Mouse (Mus musculus): ENCODE data around the gene Myd88. TPM values are rescaled to one million over a fixed set of nuclear protein-coding genes. Genes with fewer than 3 reads are reported as not detected.
A peak's percentile ranks its signal among the peaks of the same experiment; 100 is the strongest.

The Myd88 gene
- polyA plus RNA-seq, 1 experiment from 2014 or later, result 4.5 TPM

- peak within 1 kb of the TSS; percentile 84 for H3K4me3 ChIP-seq (replicated peaks)
- WGBS, result 1% methylated on average over 43 of the region's 43 CpGs
- peaks cover 18% of the 10 kb centered on the region for H3K36me3 ChIP-seq
- no peaks in the 10 kb centered on the region for H3K9me3 ChIP-seq
- peak within 1 kb of the TSS; percentile 88 for H3K27ac ChIP-seq
- H3K4me2 ChIP-seq (replicated peaks), result peak within 1 kb of the TSS; percentile 76
- H3K27me3 ChIP-seq, result peaks cover 21% of the 10 kb centered on the region
- no peak for ATAC-seq
- peak within 1 kb of the TSS; percentile 59 for H3K9ac ChIP-seq (replicated peaks)
- H3K4me1 ChIP-seq (replicated peaks), result peaks cover 36% of the 10 kb centered on the region
Measured at GRCm38 (mm10) chr9:119339558-119340211, 1.5 kb downstream of the Myd88 start, which contains the start of gene Acaa1a. Gene Acaa1a, plus strand, starts transcription at chr9:119339676.

DNA sequence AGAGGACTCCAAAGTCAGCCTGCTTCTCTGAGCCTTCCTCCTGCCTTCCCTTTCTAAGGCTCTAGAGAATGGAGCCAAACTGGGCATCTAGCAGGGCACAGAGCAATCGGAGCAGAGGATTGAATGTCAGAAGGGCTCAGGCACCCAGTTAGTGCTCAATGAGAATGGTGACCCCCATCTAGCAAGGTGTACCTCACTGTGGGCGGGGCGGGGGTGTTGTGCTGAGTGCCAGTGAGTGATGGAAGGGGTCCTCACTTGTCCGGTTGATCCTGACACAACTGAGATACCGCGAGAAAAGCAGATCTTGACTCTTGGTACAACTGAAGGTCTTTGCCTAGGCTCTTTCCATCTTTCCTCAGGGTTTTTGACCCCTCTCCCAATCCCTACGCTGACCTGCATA lies 2.1 kb downstream of the Myd88 start:
- WGBS, result 60% methylated on average over 7 of the region's 7 CpGs
- H3K4me1 ChIP-seq (replicated peaks), result peaks cover 36% of the 10 kb centered on the region
- ATAC-seq, result no peak
- H3K27ac ChIP-seq, result no peak overlapping the region
- peak overlapping the region; percentile 76 for H3K4me2 ChIP-seq (replicated peaks)
- no peaks in the 10 kb centered on the region for H3K9me3 ChIP-seq
- H3K4me3 ChIP-seq (replicated peaks), result peak overlapping the region; percentile 84
- H3K36me3 ChIP-seq, result peaks cover 12% of the 10 kb centered on the region
- H3K27me3 ChIP-seq, result peaks cover 21% of the 10 kb centered on the region
- H3K9ac ChIP-seq (replicated peaks), result no peak overlapping the region

- no peak overlapping the region for H3K4me2 ChIP-seq (replicated peaks)
- no peak overlapping the region for H3K9ac ChIP-seq (replicated peaks)
- H3K27me3 ChIP-seq, result peaks cover 21% of the 10 kb centered on the region
- no peak overlapping the region for H3K27ac ChIP-seq
- no peak overlapping the region for H3K4me3 ChIP-seq (replicated peaks)
- peaks cover 35% of the 10 kb centered on the region for H3K4me1 ChIP-seq (replicated peaks)
- 95% methylated on average over 3 of the region's 3 CpGs for WGBS
- H3K9me3 ChIP-seq, result no peaks in the 10 kb centered on the region
- no peak for ATAC-seq
- H3K36me3 ChIP-seq, result peaks cover 4% of the 10 kb centered on the region
Measured at GRCm38 (mm10) chr9:119338350-119338749, 2.9 kb downstream of the Myd88 start.

DNA sequence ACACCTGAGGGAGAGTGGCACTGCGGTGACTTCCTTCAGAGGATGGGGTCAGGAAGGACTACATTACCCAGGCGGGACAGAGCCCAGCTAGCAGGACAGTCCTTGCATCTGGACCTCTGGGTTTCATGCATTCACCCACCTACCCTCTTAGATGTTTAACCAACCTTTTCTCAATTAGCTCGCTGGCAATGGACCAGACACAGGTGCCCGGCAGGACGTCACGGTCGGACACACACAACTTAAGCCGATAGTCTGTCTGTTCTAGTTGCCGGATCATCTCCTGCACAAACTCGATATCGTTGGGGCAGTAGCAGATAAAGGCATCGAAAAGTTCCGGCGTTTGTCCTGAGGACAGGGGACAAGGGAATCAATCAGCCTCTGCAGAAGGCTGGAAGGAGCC lies 3.4 kb downstream of the Myd88 start:
- no peak overlapping the region for H3K4me3 ChIP-seq (replicated peaks)
- H3K9me3 ChIP-seq, result no peaks in the 10 kb centered on the region
- H3K9ac ChIP-seq (replicated peaks), result no peak overlapping the region
- peaks cover 21% of the 10 kb centered on the region for H3K27me3 ChIP-seq
- H3K4me1 ChIP-seq (replicated peaks), result peaks cover 30% of the 10 kb centered on the region
- H3K36me3 ChIP-seq, result no peaks in the 10 kb centered on the region
- no peak overlapping the region for H3K4me2 ChIP-seq (replicated peaks)
- no peak for ATAC-seq
- 92% methylated on average over 14 of the region's 14 CpGs for WGBS
- no peak overlapping the region for H3K27ac ChIP-seq

DNA sequence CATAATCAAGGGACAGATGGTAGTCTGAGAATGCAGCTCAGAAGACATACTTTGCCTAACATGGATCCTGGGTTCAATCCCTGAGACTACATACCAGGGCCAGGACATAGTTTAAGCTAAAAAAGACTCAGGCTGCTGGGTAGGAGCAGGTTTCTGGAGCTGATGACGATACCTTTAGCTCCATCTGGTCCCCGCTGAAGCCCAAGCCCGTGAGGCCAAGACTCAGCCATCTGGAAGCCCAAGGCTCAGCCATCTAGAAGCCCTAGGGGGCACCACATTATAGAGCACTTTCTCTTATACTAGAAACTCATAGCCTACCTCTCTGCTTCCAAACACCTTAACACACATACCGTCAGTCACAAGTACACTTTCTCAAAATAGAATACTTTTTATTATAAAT lies 5.6 kb downstream of the Myd88 start:
- 91% methylated on average over 4 of the region's 4 CpGs for WGBS
- H3K36me3 ChIP-seq, result no peaks in the 10 kb centered on the region

DNA sequence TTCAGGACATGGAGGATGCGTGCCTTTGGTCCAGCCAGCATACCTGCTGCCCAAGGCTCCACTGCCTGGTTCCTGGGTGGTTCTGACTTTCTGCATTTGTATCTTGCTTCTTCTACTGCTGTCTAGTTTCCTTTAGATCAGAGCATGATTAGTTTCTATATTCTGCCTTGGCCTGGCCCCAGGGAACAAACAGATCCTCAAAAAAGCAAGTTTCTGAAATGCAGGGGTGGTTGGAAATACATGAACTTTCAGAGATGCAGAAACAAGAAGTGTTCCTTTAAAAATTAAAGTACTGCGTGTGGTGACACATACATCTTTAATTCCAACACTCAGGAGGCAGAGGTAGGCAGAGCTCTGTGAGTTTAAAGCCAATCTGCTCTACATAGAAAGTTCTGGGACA lies 6.4 kb downstream of the Myd88 start:
- no peak overlapping the region for H3K27ac ChIP-seq
- H3K36me3 ChIP-seq, result no peaks in the 10 kb centered on the region
- H3K4me3 ChIP-seq (replicated peaks), result no peak overlapping the region
- no peaks in the 10 kb centered on the region for H3K9me3 ChIP-seq
- ATAC-seq, result no peak
- peaks cover 17% of the 10 kb centered on the region for H3K27me3 ChIP-seq
- H3K4me1 ChIP-seq (replicated peaks), result peaks cover 9% of the 10 kb centered on the region
- H3K9ac ChIP-seq (replicated peaks), result no peak overlapping the region
- WGBS, result 88% methylated on average over 2 of the region's 2 CpGs
- H3K4me2 ChIP-seq (replicated peaks), result no peak overlapping the region

More for the DNA sequence above, 5.6 kb downstream of the Myd88 start:
- Histone ChIP-seq H3K4me3 (replicated peaks) (no peak overlapping the region), H3K27me3 (peaks cover 21% of the 10 kb centered on the region), H3K27ac (no peak overlapping the region), H3K9ac (replicated peaks) (no peak overlapping the region), H3K4me2 (replicated peaks) (no peak overlapping the region), H3K9me3 (no peaks in the 10 kb centered on the region), H3K4me1 (replicated peaks) (peaks cover 16% of the 10 kb centered on the region)
- ATAC-seq, result no peak

GRCm38 (mm10) chr9:119334324-119334723 lies 6.9 kb downstream of the Myd88 start:
- Histone ChIP-seq H3K4me2 (replicated peaks) (no peak overlapping the region), H3K9ac (replicated peaks) (no peak overlapping the region), H3K4me3 (replicated peaks) (no peak overlapping the region), H3K4me1 (replicated peaks) (peaks cover 4% of the 10 kb centered on the region; the same call in 1 of the 2 replicates), H3K27ac (no peak overlapping the region), H3K36me3 (no peaks in the 10 kb centered on the region), H3K9me3 (no peaks in the 10 kb centered on the region), H3K27me3 (peaks cover 13% of the 10 kb centered on the region)
- no peak for ATAC-seq
- 76% methylated on average over 10 of the region's 10 CpGs for WGBS

DNA sequence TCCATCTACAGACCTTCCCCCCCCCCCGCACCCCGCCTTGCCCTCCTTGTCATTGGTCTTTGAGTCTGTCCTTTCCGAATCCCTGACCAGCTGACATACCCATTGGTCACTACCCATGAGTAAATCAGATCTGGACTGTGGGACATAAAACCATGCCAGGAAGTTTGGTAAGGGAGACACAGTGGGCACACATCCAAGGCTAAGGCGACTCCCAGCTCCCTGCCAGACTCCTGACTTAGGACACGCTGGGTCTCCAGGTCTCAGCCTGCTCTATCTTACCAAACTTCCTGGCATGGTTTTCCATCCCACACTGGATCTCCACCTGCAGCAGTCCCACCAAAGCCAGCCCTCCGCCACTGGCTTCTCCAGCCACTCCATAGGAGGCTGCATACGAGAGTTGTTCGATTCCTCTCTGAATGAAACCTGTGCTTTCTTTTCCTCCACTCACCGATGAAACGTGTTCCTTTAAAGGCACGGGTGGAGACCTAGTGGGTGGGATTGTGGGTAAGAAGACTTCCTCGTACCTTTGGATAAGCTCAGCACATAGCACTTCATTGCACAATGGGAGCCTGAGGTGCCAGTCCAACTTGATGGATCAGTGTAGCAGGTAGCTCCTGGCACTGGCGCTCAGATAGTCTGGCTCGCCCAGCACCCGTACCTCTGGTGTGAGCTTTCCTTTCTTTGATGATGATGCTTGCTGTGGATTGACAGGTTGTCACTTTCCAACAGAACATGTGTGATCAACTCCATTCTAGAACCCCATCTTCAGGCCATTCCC lies 10.8 kb downstream of the Myd88 start:
- WGBS, result 90% methylated on average over 15 of the region's 15 CpGs
- no peak overlapping the region for H3K27ac ChIP-seq
- no peaks in the 10 kb centered on the region for H3K4me1 ChIP-seq (replicated peaks)
- no peak for ATAC-seq
- H3K4me2 ChIP-seq (replicated peaks), result no peak overlapping the region
- H3K4me3 ChIP-seq (replicated peaks), result no peak overlapping the region
- peaks cover 3% of the 10 kb centered on the region; the same call in 1 of the 2 replicates for H3K27me3 ChIP-seq
- H3K9ac ChIP-seq (replicated peaks), result no peak overlapping the region
- H3K36me3 ChIP-seq, result no peaks in the 10 kb centered on the region
- H3K9me3 ChIP-seq, result no peaks in the 10 kb centered on the region

- H3K27me3 ChIP-seq, result peaks cover 3% of the 10 kb centered on the region; the same call in 1 of the 2 replicates
- 87% methylated on average over 3 of the region's 3 CpGs for WGBS
- no peak overlapping the region for H3K9ac ChIP-seq (replicated peaks)
- no peaks in the 10 kb centered on the region for H3K36me3 ChIP-seq
- no peak overlapping the region for H3K27ac ChIP-seq
- no peak overlapping the region for H3K4me2 ChIP-seq (replicated peaks)
- no peaks in the 10 kb centered on the region for H3K9me3 ChIP-seq
- H3K4me1 ChIP-seq (replicated peaks), result 0 out of 2 replicates have a peak, but pooled peaks cover 5% of the 10 kb centered on the region
- no peak for ATAC-seq
- H3K4me3 ChIP-seq (replicated peaks), result no peak overlapping the region
Measured at GRCm38 (mm10) chr9:119328488-119328887, 12.7 kb downstream of the Myd88 start.

- Histone ChIP-seq H3K4me2 (replicated peaks) (no peak overlapping the region), H3K9me3 (no peaks in the 10 kb centered on the region), H3K27me3 (peaks cover 2% of the 10 kb centered on the region; the same call in 1 of the 2 replicates), H3K4me1 (replicated peaks) (peaks cover 31% of the 10 kb centered on the region), H3K27ac (no peak overlapping the region), H3K9ac (replicated peaks) (no peak overlapping the region), H3K36me3 (0 out of 2 replicates have a peak, but pooled peaks cover 4% of the 10 kb centered on the region), H3K4me3 (replicated peaks) (no peak overlapping the region)
- ATAC-seq, result no peak
- 85% methylated on average over 1 of the region's 1 CpGs for WGBS
Measured at GRCm38 (mm10) chr9:119324130-119324529, 17.1 kb downstream of the Myd88 start.

DNA sequence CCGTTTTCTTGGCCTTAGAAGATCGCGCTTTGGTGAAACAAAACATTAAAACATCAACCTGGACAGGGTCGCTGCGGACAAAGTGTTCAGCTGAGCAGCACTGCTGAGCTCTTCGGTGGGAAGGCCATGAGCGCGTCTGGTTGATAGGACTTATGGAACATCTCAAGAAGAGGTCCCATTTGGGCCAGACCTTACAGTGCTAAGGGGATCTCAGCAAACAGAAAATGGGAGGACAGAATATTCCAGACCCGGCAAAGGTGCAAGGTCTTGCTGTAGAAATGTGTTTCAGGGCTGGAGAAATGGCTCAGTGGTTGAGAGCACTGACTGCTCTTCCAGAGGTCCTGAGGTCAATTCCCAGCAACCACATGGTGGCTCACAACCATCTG lies 18.0 kb downstream of the Myd88 start:
- H3K4me1 ChIP-seq (replicated peaks), result peaks cover 31% of the 10 kb centered on the region
- H3K4me2 ChIP-seq (replicated peaks), result peak overlapping the region; percentile 95
- H3K9ac ChIP-seq (replicated peaks), result peak overlapping the region; percentile 61
- H3K9me3 ChIP-seq, result no peaks in the 10 kb centered on the region
- H3K4me3 ChIP-seq (replicated peaks), result peak overlapping the region; percentile 96
- H3K27ac ChIP-seq, result peak overlapping the region; percentile 88
- WGBS, result 7% methylated on average over 9 of the region's 9 CpGs
- H3K27me3 ChIP-seq, result no peaks in the 10 kb centered on the region
- H3K36me3 ChIP-seq, result 0 out of 2 replicates have a peak, but pooled peaks cover 4% of the 10 kb centered on the region
- ATAC-seq, result peak; percentile 21
